Mouse (Mus musculus) hindbrain, embryonic 11.5 days (tissue): Measurements from ENCODE around the gene Zbtb17. TPM values are rescaled to one million over a fixed set of nuclear protein-coding genes. Genes with fewer than 3 reads are reported as not detected.

Source experiments
- ATAC-seq: fragments of 200-750 bp; cut with Nextera tagmentation; 2 replicates; pipeline ENCODE4 v1.8.0; 2017; ENCODE audit warnings: mild to moderate bottlenecking, moderate TSS enrichment, moderate library complexity; ENCODE audit not compliant: low FRiP score
- DNase-seq: peaks from one replicate; pipeline ENCODE4 v3.0.0-alpha.2; 2015; ENCODE audit warnings: low spot score
- H3K27ac ChIP-seq: fragments of 300-500 bp; sonication (generic); 2 replicates; pipeline ENCODE4 v1.5.1; 2014; ENCODE audit warnings: mild to moderate bottlenecking, low read depth, low read length
- H3K27me3 ChIP-seq: fragments of 300-500 bp; sonication (generic); 2 replicates; pipeline ENCODE4 v1.6.1; 2014; ENCODE audit warnings: mild to moderate bottlenecking, low read length, moderate library complexity, mixed read lengths; ENCODE audit not compliant: control insufficient read depth, insufficient read depth
- H3K36me3 ChIP-seq: fragments of 300-500 bp; sonication (generic); 2 replicates; pipeline ENCODE4 v1.6.1; 2014; ENCODE audit warnings: mild to moderate bottlenecking, low read length, moderate library complexity, mixed read lengths; ENCODE audit not compliant: control insufficient read depth, insufficient read depth
- H3K4me1 ChIP-seq: fragments of 300-500 bp; sonication (generic); replicated peaks from 2 replicates; pipeline ENCODE4 v1.6.1; 2014; ENCODE audit warnings: low read length, mixed read lengths; ENCODE audit not compliant: control insufficient read depth, insufficient read depth
- H3K4me2 ChIP-seq: fragments of 300-500 bp; sonication (generic); replicated peaks from 2 replicates; pipeline ENCODE4 v1.6.1; 2014; ENCODE audit warnings: mild to moderate bottlenecking, low read depth, low read length
- H3K4me3 ChIP-seq: fragments of 300-500 bp; sonication (generic); 2 replicates; pipeline ENCODE4 v1.5.1; 2014; ENCODE audit warnings: low read depth, low read length
- H3K9ac ChIP-seq: fragments of 300-500 bp; sonication (generic); 2 replicates; pipeline ENCODE4 v1.6.1; 2014; ENCODE audit warnings: low read depth, low read length
- H3K9me3 ChIP-seq: fragments of 300-500 bp; sonication (generic); 2 replicates; pipeline ENCODE4 v1.6.1; 2016; ENCODE audit warnings: low read length; ENCODE audit not compliant: control insufficient read depth
- WGBS: fragments of 180-500 bp; shearing (Covaris S2); extraction: QIAGEN DNeasy Blood & Tissue Kit; methylation state at CpG from one replicate; pipeline ENCODE4 v1.1.7; 2014; 5-methylcytosine and 5-hydroxymethylcytosine counted together
- polyA plus RNA-seq: library from polyadenylated mRNA; unstranded; fragments of >200 nt; fragmentation: Nextera tagmentation; extraction: Ambion mirVana; gene quantifications from 2 replicates; pipeline ENCODE4 v1.2.1, GENCODE M21; 2014

Gene Zbtb17
- polyA plus RNA-seq, 1 experiment from 2014 or later, result 38.9 TPM

- ATAC-seq, result no peak
- no peak overlapping the region for H3K27ac ChIP-seq
- H3K36me3 ChIP-seq, result peaks cover 32% of the 10 kb centered on the region
- DNase-seq, result no peak
- no peak overlapping the region for H3K4me2 ChIP-seq
- H3K9ac ChIP-seq, result no peak overlapping the region
- H3K9me3 ChIP-seq, result no peaks in the 10 kb centered on the region
- no peak overlapping the region for H3K4me3 ChIP-seq
- 96% methylated on average over 8 of the region's 8 CpGs for WGBS
- no peaks in the 10 kb centered on the region for H3K27me3 ChIP-seq
- H3K4me1 ChIP-seq, result no peaks in the 10 kb centered on the region
Observed at GRCm38 (mm10) chr4:141479411-141479810, 35.0 kb downstream of the Zbtb17 start.

GRCm38 (mm10) chr4:141484071-141484470 lies 39.6 kb downstream of the Zbtb17 start:
- Histone ChIP-seq H3K27ac (no peak overlapping the region), H3K4me1 (no peaks in the 10 kb centered on the region), H3K36me3 (peaks cover 14% of the 10 kb centered on the region), H3K9me3 (no peaks in the 10 kb centered on the region), H3K9ac (no peak overlapping the region), H3K4me2 (no peak overlapping the region), H3K27me3 (no peaks in the 10 kb centered on the region), H3K4me3 (no peak overlapping the region)
- DNase-seq, result no peak
- no peak for ATAC-seq
- 88% methylated on average over 11 of the region's 11 CpGs for WGBS

GRCm38 (mm10) chr4:141487581-141487980 lies 43.1 kb downstream of the Zbtb17 start:
- Histone ChIP-seq H3K4me3 (no peak overlapping the region), H3K4me2 (no peak overlapping the region), H3K9me3 (no peaks in the 10 kb centered on the region), H3K9ac (no peak overlapping the region), H3K4me1 (no peaks in the 10 kb centered on the region), H3K36me3 (peaks cover 11% of the 10 kb centered on the region), H3K27me3 (no peaks in the 10 kb centered on the region), H3K27ac (no peak overlapping the region)
- DNase-seq, result no peak
- no peak for ATAC-seq
- WGBS, result 95% methylated on average over 11 of the region's 11 CpGs

- Histone ChIP-seq H3K9me3 (no peaks in the 10 kb centered on the region), H3K9ac (no peak overlapping the region), H3K27me3 (no peaks in the 10 kb centered on the region), H3K4me3 (no peak overlapping the region), H3K27ac (no peak overlapping the region), H3K36me3 (peaks cover 9% of the 10 kb centered on the region), H3K4me2 (no peak overlapping the region), H3K4me1 (no peaks in the 10 kb centered on the region)
- WGBS, result 91% methylated on average over 4 of the region's 4 CpGs
- DNase-seq (no peak), ATAC-seq (no peak)
Observed at GRCm38 (mm10) chr4:141488670-141489069, 44.2 kb downstream of the Zbtb17 start.

GRCm38 (mm10) chr4:141500637-141501036 lies 56.2 kb downstream of the Zbtb17 start:
- H3K9me3 ChIP-seq, result no peaks in the 10 kb centered on the region
- no peaks in the 10 kb centered on the region for H3K4me1 ChIP-seq
- ATAC-seq (no peak), DNase-seq (no peak)
- no peak overlapping the region for H3K4me3 ChIP-seq
- H3K27ac ChIP-seq, result no peak overlapping the region
- H3K27me3 ChIP-seq, result no peaks in the 10 kb centered on the region
- no peak overlapping the region for H3K4me2 ChIP-seq
- 59% methylated on average over 4 of the region's 4 CpGs for WGBS
- H3K9ac ChIP-seq, result no peak overlapping the region
- H3K36me3 ChIP-seq, result no peaks in the 10 kb centered on the region

GRCm38 (mm10) chr4:141501058-141501457 lies 56.6 kb downstream of the Zbtb17 start:
- ATAC-seq, result no peak
- 88% methylated on average over 5 of the region's 5 CpGs for WGBS
- Histone ChIP-seq H3K4me2 (no peak overlapping the region), H3K27ac (no peak overlapping the region), H3K27me3 (no peaks in the 10 kb centered on the region), H3K4me1 (no peaks in the 10 kb centered on the region), H3K9ac (no peak overlapping the region), H3K9me3 (no peaks in the 10 kb centered on the region), H3K36me3 (no peaks in the 10 kb centered on the region), H3K4me3 (no peak overlapping the region)
- no peak for DNase-seq

- ATAC-seq, result no peak
- Histone ChIP-seq H3K4me1 (no peaks in the 10 kb centered on the region), H3K9ac (no peak overlapping the region), H3K4me3 (no peak overlapping the region), H3K36me3 (no peaks in the 10 kb centered on the region), H3K27ac (no peak overlapping the region), H3K27me3 (no peaks in the 10 kb centered on the region), H3K9me3 (no peaks in the 10 kb centered on the region), H3K4me2 (no peak overlapping the region)
- 62% methylated on average over 5 of the region's 5 CpGs for WGBS
- DNase-seq, result no peak
Observed at GRCm38 (mm10) chr4:141502723-141503122, 58.3 kb downstream of the Zbtb17 start.

- ATAC-seq (no peak), DNase-seq (no peak)
- Histone ChIP-seq H3K36me3 (no peaks in the 10 kb centered on the region), H3K9ac (no peak overlapping the region), H3K4me1 (no peaks in the 10 kb centered on the region), H3K4me2 (no peak overlapping the region), H3K27me3 (no peaks in the 10 kb centered on the region), H3K27ac (no peak overlapping the region), H3K4me3 (no peak overlapping the region), H3K9me3 (no peaks in the 10 kb centered on the region)
- 94% methylated on average over 4 of the region's 4 CpGs for WGBS
Observed at GRCm38 (mm10) chr4:141504471-141504870, 60.0 kb downstream of the Zbtb17 start.

- H3K4me2 ChIP-seq, result no peak overlapping the region
- H3K4me3 ChIP-seq, result no peak overlapping the region
- H3K36me3 ChIP-seq, result no peaks in the 10 kb centered on the region
- DNase-seq, result no peak
- 97% methylated on average over 10 of the region's 11 CpGs for WGBS
- H3K27me3 ChIP-seq, result no peaks in the 10 kb centered on the region
- H3K4me1 ChIP-seq, result no peaks in the 10 kb centered on the region
- H3K9me3 ChIP-seq, result no peaks in the 10 kb centered on the region
- no peak overlapping the region for H3K9ac ChIP-seq
- no peak for ATAC-seq
- no peak overlapping the region for H3K27ac ChIP-seq
Observed at GRCm38 (mm10) chr4:141505810-141506209, 61.4 kb downstream of the Zbtb17 start.
